Mouse (Mus musculus): Measurements from ENCODE around the gene Iqcb1. TPM values are rescaled to one million over a fixed set of nuclear protein-coding genes. Genes with fewer than 3 reads are reported as not detected.
A peak's percentile ranks its signal among the peaks of the same experiment; 100 is the strongest.

Gene Iqcb1
- polyA plus RNA-seq, 1 experiment: 20.4 TPM

- Histone ChIP-seq H3K4me1 (ENCODE audit: control insufficient read depth, insufficient read depth, low read length) (0 out of 2 replicates have a peak, but pooled peaks cover 1% of the 10 kb centered on the region), H3K4me3 (replicated peaks; ENCODE audit: control insufficient read depth, low read depth, low read length) (no peak overlapping the region), H3K27ac (ENCODE audit: control insufficient read depth, insufficient read depth, low read depth, low read length, poor library complexity) (no peak overlapping the region)
- no peak for TF ChIP-seq CTCF (IDR thresholded peaks at IDR 0.05; ENCODE audit: control insufficient read depth, insufficient read depth, low read length)
- no peak for TF ChIP-seq POLR2A (IDR thresholded peaks at IDR 0.05; ENCODE audit: borderline replicate concordance, control insufficient read depth, low read depth, low read length)
- WGBS: 93% methylated on average over 11 of the region's 11 CpGs
Measured at GRCm38 (mm10) chr16:36885912-36886311, 57.7 kb downstream of the Iqcb1 start.

DNA sequence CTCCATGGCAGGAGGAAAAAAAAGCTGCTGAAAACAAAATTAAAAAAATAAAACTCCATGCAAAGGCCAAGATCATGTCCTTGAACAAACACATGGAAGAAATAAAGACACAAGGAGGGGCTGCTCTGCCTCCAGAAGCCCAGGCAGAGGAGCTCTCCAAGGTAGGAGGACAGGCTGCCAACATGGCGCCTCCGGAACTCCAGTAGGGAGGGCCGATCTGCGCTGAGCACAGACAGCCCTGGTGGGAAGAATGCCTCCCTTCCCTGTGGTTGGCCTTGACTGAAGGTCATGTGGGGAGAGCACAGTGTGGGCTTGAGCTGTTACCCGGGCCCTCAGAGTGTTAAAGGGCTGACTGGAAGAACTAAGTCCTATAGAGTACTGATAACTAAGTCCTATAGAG is 59.4 kb downstream of the Iqcb1 start:
- Histone ChIP-seq H3K27ac (ENCODE audit: control insufficient read depth, insufficient read depth, low read depth, low read length, poor library complexity) (no peak overlapping the region), H3K4me3 (replicated peaks; ENCODE audit: control insufficient read depth, low read depth, low read length) (no peak overlapping the region), H3K4me1 (ENCODE audit: control insufficient read depth, insufficient read depth, low read length) (peaks cover 1% of the 10 kb centered on the region; the same call in 1 of the 2 replicates)
- TF ChIP-seq POLR2A (IDR thresholded peaks at IDR 0.05; ENCODE audit: borderline replicate concordance, control insufficient read depth, low read depth, low read length) (no peak), CTCF (IDR thresholded peaks at IDR 0.05; ENCODE audit: control insufficient read depth, insufficient read depth, low read length) (no peak)
- WGBS: 93% methylated on average over 5 of the region's 5 CpGs

GRCm38 (mm10) chr16:36890559-36890958 is 62.4 kb downstream of the Iqcb1 start:
- TF ChIP-seq CTCF (IDR thresholded peaks at IDR 0.05; ENCODE audit: control insufficient read depth, insufficient read depth, low read length) (no peak), POLR2A (IDR thresholded peaks at IDR 0.05; ENCODE audit: borderline replicate concordance, control insufficient read depth, low read depth, low read length) (no peak)
- H3K4me1 ChIP-seq (ENCODE audit: control insufficient read depth, insufficient read depth, low read length): peaks cover 3% of the 10 kb centered on the region
- no peak overlapping the region for H3K4me3 ChIP-seq (replicated peaks; ENCODE audit: control insufficient read depth, low read depth, low read length)
- H3K27ac ChIP-seq (ENCODE audit: control insufficient read depth, insufficient read depth, low read depth, low read length, poor library complexity): peak overlapping the region; percentile 57; the same call in 1 of the 2 replicates
- 61% methylated on average over 3 of the region's 3 CpGs for WGBS

DNA sequence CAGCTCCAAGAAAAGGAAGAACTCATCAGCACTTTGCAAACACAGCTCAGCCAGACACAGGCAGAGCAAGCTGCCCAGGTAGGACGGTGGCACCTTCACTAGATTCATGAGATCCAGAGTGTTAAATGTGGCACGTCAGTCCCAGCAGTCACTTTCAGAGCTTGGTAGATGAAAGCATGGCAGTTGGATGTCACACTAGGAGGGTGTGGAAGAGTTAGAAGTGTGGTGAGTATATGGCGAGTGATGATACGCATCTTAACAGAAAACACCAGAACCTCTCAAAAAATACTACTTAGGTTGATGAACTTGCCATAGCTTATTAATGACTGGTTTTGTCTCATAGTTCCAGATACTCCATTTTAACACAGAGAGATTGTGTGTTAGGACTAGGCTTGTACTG is 63.2 kb downstream of the Iqcb1 start:
- WGBS: 77% methylated on average over 4 of the region's 4 CpGs
- Histone ChIP-seq H3K4me3 (replicated peaks; ENCODE audit: control insufficient read depth, low read depth, low read length) (no peak overlapping the region), H3K27ac (ENCODE audit: control insufficient read depth, insufficient read depth, low read depth, low read length, poor library complexity) (peak overlapping the region; percentile 58), H3K4me1 (ENCODE audit: control insufficient read depth, insufficient read depth, low read length) (peaks cover 3% of the 10 kb centered on the region)
- TF ChIP-seq CTCF (IDR thresholded peaks at IDR 0.05; ENCODE audit: control insufficient read depth, insufficient read depth, low read length) (no peak), POLR2A (IDR thresholded peaks at IDR 0.05; ENCODE audit: borderline replicate concordance, control insufficient read depth, low read depth, low read length) (no peak)

DNA sequence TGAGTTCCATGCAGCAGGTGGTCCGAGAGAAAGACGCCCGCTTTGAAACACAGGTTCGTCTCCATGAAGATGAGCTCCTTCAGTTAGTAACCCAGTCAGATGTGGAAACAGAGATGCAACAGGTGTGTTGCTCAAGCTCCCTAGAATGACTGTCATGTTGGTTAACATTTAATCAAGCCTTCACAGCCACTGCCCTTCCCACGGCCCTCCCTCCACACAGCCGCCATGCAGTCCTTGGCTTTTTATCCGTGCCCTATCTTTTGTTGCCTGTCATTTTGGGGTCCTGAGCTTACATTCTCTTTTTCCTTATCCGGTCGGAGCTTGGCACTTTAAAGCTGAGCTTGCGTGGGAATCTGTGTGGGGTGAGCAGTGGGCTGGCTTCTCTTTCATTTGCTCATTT is 65.1 kb downstream of the Iqcb1 start:
- peaks cover 3% of the 10 kb centered on the region for H3K4me1 ChIP-seq (ENCODE audit: control insufficient read depth, insufficient read depth, low read length)

GRCm38 (mm10) chr16:36896712-36897111 is 68.5 kb downstream of the Iqcb1 start:
- TF ChIP-seq POLR2A (IDR thresholded peaks at IDR 0.05; ENCODE audit: borderline replicate concordance, control insufficient read depth, low read depth, low read length) (no peak), CTCF (IDR thresholded peaks at IDR 0.05; ENCODE audit: control insufficient read depth, insufficient read depth, low read length) (no peak)
- Histone ChIP-seq H3K27ac (ENCODE audit: control insufficient read depth, insufficient read depth, low read depth, low read length, poor library complexity) (no peak overlapping the region), H3K4me3 (replicated peaks; ENCODE audit: control insufficient read depth, low read depth, low read length) (no peak overlapping the region), H3K4me1 (ENCODE audit: control insufficient read depth, insufficient read depth, low read length) (peaks cover 2% of the 10 kb centered on the region)
- WGBS: 79% methylated on average over 6 of the region's 6 CpGs

More for the DNA sequence above, 65.1 kb downstream of the Iqcb1 start:
- WGBS: 76% methylated on average over 10 of the region's 10 CpGs
- TF ChIP-seq CTCF (IDR thresholded peaks at IDR 0.05; ENCODE audit: control insufficient read depth, insufficient read depth, low read length) (no peak), POLR2A (IDR thresholded peaks at IDR 0.05; ENCODE audit: borderline replicate concordance, control insufficient read depth, low read depth, low read length) (no peak)
- H3K4me3 ChIP-seq (replicated peaks; ENCODE audit: control insufficient read depth, low read depth, low read length): no peak overlapping the region
- H3K27ac ChIP-seq (ENCODE audit: control insufficient read depth, insufficient read depth, low read depth, low read length, poor library complexity): peak overlapping the region; percentile 44; the same call in 1 of the 2 replicates

- TF ChIP-seq POLR2A (IDR thresholded peaks at IDR 0.05; ENCODE audit: borderline replicate concordance, control insufficient read depth, low read depth, low read length): no peak
- no peak for TF ChIP-seq CTCF (IDR thresholded peaks at IDR 0.05; ENCODE audit: control insufficient read depth, insufficient read depth, low read length)
- Histone ChIP-seq H3K27ac (ENCODE audit: control insufficient read depth, insufficient read depth, low read depth, low read length, poor library complexity) (no peak overlapping the region), H3K4me1 (ENCODE audit: control insufficient read depth, insufficient read depth, low read length) (no peaks in the 10 kb centered on the region; the same call in 1 of the 2 replicates), H3K4me3 (replicated peaks; ENCODE audit: control insufficient read depth, low read depth, low read length) (no peak overlapping the region)
- WGBS: 93% methylated on average over 5 of the region's 5 CpGs
Measured at GRCm38 (mm10) chr16:36903156-36903555, 75.0 kb downstream of the Iqcb1 start.

GRCm38 (mm10) chr16:36911909-36912308 is 83.7 kb downstream of the Iqcb1 start:
- H3K4me1 ChIP-seq (ENCODE audit: control insufficient read depth, insufficient read depth, low read length): peaks cover 2% of the 10 kb centered on the region; the same call in 1 of the 2 replicates
- 75% methylated on average over 10 of the region's 10 CpGs for WGBS
- TF ChIP-seq CTCF (IDR thresholded peaks at IDR 0.05; ENCODE audit: control insufficient read depth, insufficient read depth, low read length) (no peak), POLR2A (IDR thresholded peaks at IDR 0.05; ENCODE audit: borderline replicate concordance, control insufficient read depth, low read depth, low read length) (no peak)
- H3K4me3 ChIP-seq (replicated peaks; ENCODE audit: control insufficient read depth, low read depth, low read length): no peak overlapping the region
- peak overlapping the region; percentile 1; the same call in 1 of the 2 replicates for H3K27ac ChIP-seq (ENCODE audit: control insufficient read depth, insufficient read depth, low read depth, low read length, poor library complexity)

- TF ChIP-seq POLR2A (IDR thresholded peaks at IDR 0.05; ENCODE audit: borderline replicate concordance, control insufficient read depth, low read depth, low read length): no peak
- TF ChIP-seq CTCF (IDR thresholded peaks at IDR 0.05; ENCODE audit: control insufficient read depth, insufficient read depth, low read length): no peak
- Histone ChIP-seq H3K27ac (ENCODE audit: control insufficient read depth, insufficient read depth, low read depth, low read length, poor library complexity) (peak overlapping the region; percentile 1; the same call in 1 of the 2 replicates), H3K4me3 (replicated peaks; ENCODE audit: control insufficient read depth, low read depth, low read length) (no peak overlapping the region), H3K4me1 (ENCODE audit: control insufficient read depth, insufficient read depth, low read length) (peaks cover 2% of the 10 kb centered on the region; the same call in 1 of the 2 replicates)
- 89% methylated on average over 13 of the region's 13 CpGs for WGBS
Measured at GRCm38 (mm10) chr16:36912311-36912710, 84.1 kb downstream of the Iqcb1 start.
